Mouse (Mus musculus): ENCODE measurements around the gene Adam12. TPM values are rescaled to one million over a fixed set of nuclear protein-coding genes. Genes with fewer than 3 reads are reported as not detected.

Adam12 gene
- polyA plus RNA-seq, 1 experiment from 2014 or later, result 2.8 TPM

GRCm38 (mm10) chr7:133872701-133873100 lies 359.2 kb downstream of the Adam12 start:
- Histone ChIP-seq H3K4me2 (ENCODE audit: low read length) (no peak overlapping the region), H3K27ac (no peak overlapping the region), H3K4me1 (replicated peaks; ENCODE audit: insufficient read depth, low read length) (no peaks in the 10 kb centered on the region), H3K9me3 (replicated peaks; ENCODE audit: low read length) (no peaks in the 10 kb centered on the region), H3K9ac (ENCODE audit: low read depth, low read length) (no peak overlapping the region), H3K36me3 (ENCODE audit: insufficient read depth, low read length) (no peaks in the 10 kb centered on the region), H3K4me3 (replicated peaks; ENCODE audit: low read depth, low read length) (no peak overlapping the region), H3K27me3 (ENCODE audit: insufficient read depth, low read length) (no peaks in the 10 kb centered on the region)
- ATAC-seq (replicated peaks; ENCODE audit: low FRiP score, low read depth) (no peak), DNase-seq (ENCODE audit: low spot score) (no peak)
- WGBS, result 76% methylated on average over 5 of the region's 5 CpGs
- no peak for TF ChIP-seq CTCF (IDR thresholded peaks at IDR 0.05; ENCODE audit: low read depth)

- H3K27me3 ChIP-seq (ENCODE audit: insufficient read depth, low read length), result no peaks in the 10 kb centered on the region
- TF ChIP-seq CTCF (IDR thresholded peaks at IDR 0.05; ENCODE audit: low read depth), result no peak
- H3K4me2 ChIP-seq (ENCODE audit: low read length), result no peak overlapping the region
- WGBS, result 93% methylated on average over 4 of the region's 4 CpGs
- H3K9ac ChIP-seq (ENCODE audit: low read depth, low read length), result no peak overlapping the region
- no peak overlapping the region for H3K4me3 ChIP-seq (replicated peaks; ENCODE audit: low read depth, low read length)
- H3K4me1 ChIP-seq (replicated peaks; ENCODE audit: insufficient read depth, low read length), result no peaks in the 10 kb centered on the region
- no peak for DNase-seq (ENCODE audit: low spot score)
- H3K36me3 ChIP-seq (ENCODE audit: insufficient read depth, low read length), result no peaks in the 10 kb centered on the region
- ATAC-seq (replicated peaks; ENCODE audit: low FRiP score, low read depth), result no peak
- H3K27ac ChIP-seq, result no peak overlapping the region
- H3K9me3 ChIP-seq (replicated peaks; ENCODE audit: low read length), result no peaks in the 10 kb centered on the region
These were observed 361.7 kb downstream of the Adam12 start for GRCm38 (mm10) chr7:133870265-133870664.

- no peak for DNase-seq (ENCODE audit: low spot score)
- no peak for ATAC-seq (replicated peaks; ENCODE audit: low FRiP score, low read depth)
- Histone ChIP-seq H3K4me1 (replicated peaks; ENCODE audit: insufficient read depth, low read length) (no peaks in the 10 kb centered on the region), H3K27ac (no peak overlapping the region), H3K4me3 (replicated peaks; ENCODE audit: low read depth, low read length) (no peak overlapping the region), H3K27me3 (ENCODE audit: insufficient read depth, low read length) (no peaks in the 10 kb centered on the region), H3K9ac (ENCODE audit: low read depth, low read length) (no peak overlapping the region), H3K9me3 (replicated peaks; ENCODE audit: low read length) (no peaks in the 10 kb centered on the region), H3K4me2 (ENCODE audit: low read length) (no peak overlapping the region), H3K36me3 (ENCODE audit: insufficient read depth, low read length) (no peaks in the 10 kb centered on the region)
- 93% methylated on average over 4 of the region's 4 CpGs for WGBS
- no peak for TF ChIP-seq CTCF (IDR thresholded peaks at IDR 0.05; ENCODE audit: low read depth)
These were observed 368.3 kb downstream of the Adam12 start for GRCm38 (mm10) chr7:133863684-133864083.

GRCm38 (mm10) chr7:133863151-133863550 lies 368.8 kb downstream of the Adam12 start:
- no peaks in the 10 kb centered on the region for H3K27me3 ChIP-seq (ENCODE audit: insufficient read depth, low read length)
- no peak overlapping the region for H3K4me3 ChIP-seq (replicated peaks; ENCODE audit: low read depth, low read length)
- no peak for ATAC-seq (replicated peaks; ENCODE audit: low FRiP score, low read depth)
- no peak for DNase-seq (ENCODE audit: low spot score)
- H3K27ac ChIP-seq, result no peak overlapping the region
- no peaks in the 10 kb centered on the region for H3K4me1 ChIP-seq (replicated peaks; ENCODE audit: insufficient read depth, low read length)
- no peak overlapping the region for H3K4me2 ChIP-seq (ENCODE audit: low read length)
- WGBS, result 65% methylated on average over 3 of the region's 3 CpGs
- no peaks in the 10 kb centered on the region for H3K9me3 ChIP-seq (replicated peaks; ENCODE audit: low read length)
- no peak for TF ChIP-seq CTCF (IDR thresholded peaks at IDR 0.05; ENCODE audit: low read depth)
- H3K36me3 ChIP-seq (ENCODE audit: insufficient read depth, low read length), result no peaks in the 10 kb centered on the region
- H3K9ac ChIP-seq (ENCODE audit: low read depth, low read length), result no peak overlapping the region

- no peak overlapping the region for H3K4me2 ChIP-seq (ENCODE audit: low read length)
- no peak overlapping the region for H3K4me3 ChIP-seq (replicated peaks; ENCODE audit: low read depth, low read length)
- 89% methylated on average over 5 of the region's 5 CpGs for WGBS
- no peaks in the 10 kb centered on the region for H3K4me1 ChIP-seq (replicated peaks; ENCODE audit: insufficient read depth, low read length)
- no peak for ATAC-seq (replicated peaks; ENCODE audit: low FRiP score, low read depth)
- H3K36me3 ChIP-seq (ENCODE audit: insufficient read depth, low read length), result no peaks in the 10 kb centered on the region
- no peak for DNase-seq (ENCODE audit: low spot score)
- no peaks in the 10 kb centered on the region for H3K27me3 ChIP-seq (ENCODE audit: insufficient read depth, low read length)
- H3K27ac ChIP-seq, result no peak overlapping the region
- no peak for TF ChIP-seq CTCF (IDR thresholded peaks at IDR 0.05; ENCODE audit: low read depth)
- H3K9me3 ChIP-seq (replicated peaks; ENCODE audit: low read length), result no peaks in the 10 kb centered on the region
- H3K9ac ChIP-seq (ENCODE audit: low read depth, low read length), result no peak overlapping the region
These were observed 369.2 kb downstream of the Adam12 start for GRCm38 (mm10) chr7:133862723-133863122.

- DNase-seq (ENCODE audit: low spot score) (no peak), ATAC-seq (replicated peaks; ENCODE audit: low FRiP score, low read depth) (no peak)
- no peak overlapping the region for H3K4me2 ChIP-seq (ENCODE audit: low read length)
- no peaks in the 10 kb centered on the region for H3K9me3 ChIP-seq (replicated peaks; ENCODE audit: low read length)
- no peaks in the 10 kb centered on the region for H3K27me3 ChIP-seq (ENCODE audit: insufficient read depth, low read length)
- no peak overlapping the region for H3K9ac ChIP-seq (ENCODE audit: low read depth, low read length)
- no peaks in the 10 kb centered on the region for H3K4me1 ChIP-seq (replicated peaks; ENCODE audit: insufficient read depth, low read length)
- H3K4me3 ChIP-seq (replicated peaks; ENCODE audit: low read depth, low read length), result no peak overlapping the region
- 95% methylated on average over 6 of the region's 6 CpGs for WGBS
- H3K36me3 ChIP-seq (ENCODE audit: insufficient read depth, low read length), result no peaks in the 10 kb centered on the region
- TF ChIP-seq CTCF (IDR thresholded peaks at IDR 0.05; ENCODE audit: low read depth), result no peak
- H3K27ac ChIP-seq, result no peak overlapping the region
These were observed 369.7 kb downstream of the Adam12 start for GRCm38 (mm10) chr7:133862233-133862632.

- Histone ChIP-seq H3K4me2 (ENCODE audit: low read length) (no peak overlapping the region), H3K27me3 (ENCODE audit: insufficient read depth, low read length) (no peaks in the 10 kb centered on the region), H3K36me3 (ENCODE audit: insufficient read depth, low read length) (no peaks in the 10 kb centered on the region), H3K4me1 (replicated peaks; ENCODE audit: insufficient read depth, low read length) (no peaks in the 10 kb centered on the region), H3K9ac (ENCODE audit: low read depth, low read length) (no peak overlapping the region), H3K4me3 (replicated peaks; ENCODE audit: low read depth, low read length) (no peak overlapping the region), H3K9me3 (replicated peaks; ENCODE audit: low read length) (no peaks in the 10 kb centered on the region), H3K27ac (no peak overlapping the region)
- ATAC-seq (replicated peaks; ENCODE audit: low FRiP score, low read depth) (no peak), DNase-seq (ENCODE audit: low spot score) (no peak)
- TF ChIP-seq CTCF (IDR thresholded peaks at IDR 0.05; ENCODE audit: low read depth), result no peak
- WGBS, result 76% methylated on average over 4 of the region's 4 CpGs
These were observed 372.4 kb downstream of the Adam12 start for GRCm38 (mm10) chr7:133859548-133859947.

Data from kidney, postnatal 0 days (tissue).